Mouse (Mus musculus) megakaryocyte progenitor cell, adult 5-6 weeks (primary cell): ENCODE results near the gene Ubfd1. TPM values are rescaled to one million over a fixed set of nuclear protein-coding genes. Genes with fewer than 3 reads are reported as not detected.
"Not testable (repeated sequence)": the region's sequence is repeated elsewhere in the genome, so short reads cannot be mapped to it uniquely, and the experiment has no call there.

Experiments used
- ATAC-seq: replicated peaks from 2 replicates; pipeline ENCODE4 v1.8.0; 2016; ENCODE audit warnings: mild to moderate bottlenecking, moderate TSS enrichment, inconsistent platforms; ENCODE audit not compliant: poor library complexity
- total RNA-seq, 2 experiments: library from RNA; stranded (forward) in 1 of 2; stranded (reverse) in 1 of 2; fragments of 157-497, 149-512 nt in 1 of 2; fragments of 200-1000 nt in 1 of 2; gene quantifications; 2 replicates each; pipeline versions ENCODE4 v1.2.3 to v1.2.4; 2015 to 2017

Gene Ubfd1
- total RNA-seq, 2 experiments from 2014 or later = 30.7 to 36.5 TPM

GRCm38 (mm10) chr7:122081071-122081470 lies 14.1 kb downstream of the Ubfd1 start:
- ATAC-seq = no peak

- ATAC-seq = 0 out of 2 replicates have a peak, but pooled peaks have one; percentile 9
Measured at GRCm38 (mm10) chr7:122087195-122087982, 20.4 kb downstream of the Ubfd1 start.

- ATAC-seq = peak; percentile 83
Measured at GRCm38 (mm10) chr7:122094564-122095330, 27.8 kb downstream of the Ubfd1 start.

GRCm38 (mm10) chr7:122098009-122098408 lies 31.0 kb downstream of the Ubfd1 start:
- ATAC-seq = no peak

- peak; percentile 79 for ATAC-seq
Measured at GRCm38 (mm10) chr7:122099222-122099621, 32.2 kb downstream of the Ubfd1 start.

- not testable (repeated sequence) for ATAC-seq
Measured at GRCm38 (mm10) chr7:122101014-122101746, 34.2 kb downstream of the Ubfd1 start.

GRCm38 (mm10) chr7:122101747-122102244 lies 34.8 kb downstream of the Ubfd1 start, which contains the start of gene Ndufab1:
Gene Ndufab1, minus strand, starts transcription at chr7:122101886.
- ATAC-seq = peak; percentile 94

- ATAC-seq = no peak
Measured at GRCm38 (mm10) chr7:122108206-122108605, 41.2 kb downstream of the Ubfd1 start.

- no peak for ATAC-seq
Measured at GRCm38 (mm10) chr7:122123518-122123917, 56.5 kb downstream of the Ubfd1 start.

- ATAC-seq = no peak
Measured at GRCm38 (mm10) chr7:122125636-122126035, 58.7 kb downstream of the Ubfd1 start.

GRCm38 (mm10) chr7:122126946-122127345 lies 60.0 kb downstream of the Ubfd1 start:
- ATAC-seq = no peak

Other genes starting within 250 kb of the Ubfd1 start
- not detected in 2 replicates for gene Scnn1b, start 202.1 kb upstream of the Ubfd1 start, total RNA-seq (2015)
- not detected in 2 replicates for gene Scnn1b, start 202.1 kb upstream of the Ubfd1 start, total RNA-seq (2017)
- 15.1 and 17.9 TPM in 2 replicates for gene Cog7, start 85.5 kb upstream of the Ubfd1 start, total RNA-seq (2015)
- 16.7 and 19.2 TPM in 2 replicates for gene Cog7, start 85.5 kb upstream of the Ubfd1 start, total RNA-seq (2017)
- 17.1 and 20.0 TPM in 2 replicates for gene Gga2, start 46.0 kb upstream of the Ubfd1 start, total RNA-seq (2015)
- 19.7 and 21.4 TPM in 2 replicates for gene Gga2, start 46.0 kb upstream of the Ubfd1 start, total RNA-seq (2017)
- 4.1 and 5.7 TPM in 2 replicates for gene Ears2, start 88 bp downstream of the Ubfd1 start, total RNA-seq (2015)
- gene Ears2, start 88 bp downstream of the Ubfd1 start, total RNA-seq (2017) = 6.6 and 7.7 TPM in 2 replicates
- gene Ndufab1, start 34.7 kb downstream of the Ubfd1 start, total RNA-seq (2015) = 277 and 282 TPM in 2 replicates
- gene Ndufab1, start 34.7 kb downstream of the Ubfd1 start, total RNA-seq (2017) = 77.0 and 77.4 TPM in 2 replicates
- gene Palb2, start 65.8 kb downstream of the Ubfd1 start, total RNA-seq (2015) = 26.8 and 26.9 TPM in 2 replicates
- gene Palb2, start 65.8 kb downstream of the Ubfd1 start, total RNA-seq (2017) = 21.9 and 22.2 TPM in 2 replicates
- gene Dctn5, start 65.9 kb downstream of the Ubfd1 start, total RNA-seq (2015) = 61.3 and 62.8 TPM in 2 replicates
- 75.4 and 83.6 TPM in 2 replicates for gene Dctn5, start 65.9 kb downstream of the Ubfd1 start, total RNA-seq (2017)
- 47.5 and 49.1 TPM in 2 replicates for gene Plk1, start 92.3 kb downstream of the Ubfd1 start, total RNA-seq (2015)
- 41.1 and 45.4 TPM in 2 replicates for gene Plk1, start 92.3 kb downstream of the Ubfd1 start, total RNA-seq (2017)
- gene Ern2, start 119.0 kb downstream of the Ubfd1 start, total RNA-seq (2015) = not detected in 2 replicates
- gene Ern2, start 119.0 kb downstream of the Ubfd1 start, total RNA-seq (2017) = not detected in 2 replicates
- not detected in 2 replicates for gene Chp2, start 152.3 kb downstream of the Ubfd1 start, total RNA-seq (2015)
- gene Chp2, start 152.3 kb downstream of the Ubfd1 start, total RNA-seq (2017) = not detected in 2 replicates
- 34.1 and 39.9 TPM in 2 replicates for gene Prkcb, start 221.6 kb downstream of the Ubfd1 start, total RNA-seq (2015)
- 24.8 and 32.6 TPM in 2 replicates for gene Prkcb, start 221.6 kb downstream of the Ubfd1 start, total RNA-seq (2017)